Mouse (Mus musculus) frontal cortex, postnatal 14 days (tissue): ENCODE results near the gene Cradd.
A peak's percentile ranks its signal among the peaks of the same experiment; 100 is the strongest.

Source experiments
- DNase-seq, 2 experiments: peaks; one replicate each; pipeline ENCODE4 v3.0.0; 2022; ENCODE audit warnings: low spot score in 2 of 2

Cradd gene

DNA sequence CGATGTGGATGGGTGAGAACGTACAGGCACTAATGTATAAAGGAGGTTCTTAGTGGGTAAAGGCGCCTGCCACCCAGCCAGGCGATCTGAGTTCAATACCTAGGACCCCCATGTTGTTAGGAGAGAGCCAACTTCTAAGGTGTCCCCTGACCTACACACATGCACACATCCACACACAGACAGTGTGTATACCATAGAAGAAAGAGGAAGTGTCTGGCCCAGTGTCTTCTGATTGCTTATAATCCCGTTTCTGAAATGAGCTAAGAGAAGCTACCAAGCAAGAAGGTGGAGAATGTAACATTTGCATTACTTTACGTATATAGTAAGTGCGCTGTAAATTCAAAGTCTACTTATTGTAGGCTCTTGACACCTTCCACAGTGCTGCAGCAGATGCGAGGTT, 122.4 kb downstream of the Cradd start:
- DNase-seq: no peak

DNA sequence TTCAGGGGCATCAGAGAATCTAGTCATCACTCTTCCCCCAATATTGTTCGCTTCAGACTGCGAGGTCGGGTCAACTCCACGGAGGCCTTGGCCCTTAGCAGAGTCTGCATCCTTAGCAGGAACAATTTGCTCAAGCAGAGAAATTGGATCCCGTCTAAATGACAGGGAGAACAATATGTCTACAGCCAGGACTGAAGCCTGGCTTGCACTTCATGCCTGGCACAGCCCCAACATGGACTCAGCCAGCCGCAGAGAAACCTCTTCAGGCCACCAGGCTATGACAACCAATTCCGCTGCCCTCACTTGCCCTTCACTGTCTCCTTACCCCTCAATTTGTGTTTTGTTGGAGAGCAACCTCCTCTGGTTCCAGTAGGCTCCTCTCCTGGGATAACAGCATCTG, 123.6 kb downstream of the Cradd start:
- no peak for DNase-seq

DNA sequence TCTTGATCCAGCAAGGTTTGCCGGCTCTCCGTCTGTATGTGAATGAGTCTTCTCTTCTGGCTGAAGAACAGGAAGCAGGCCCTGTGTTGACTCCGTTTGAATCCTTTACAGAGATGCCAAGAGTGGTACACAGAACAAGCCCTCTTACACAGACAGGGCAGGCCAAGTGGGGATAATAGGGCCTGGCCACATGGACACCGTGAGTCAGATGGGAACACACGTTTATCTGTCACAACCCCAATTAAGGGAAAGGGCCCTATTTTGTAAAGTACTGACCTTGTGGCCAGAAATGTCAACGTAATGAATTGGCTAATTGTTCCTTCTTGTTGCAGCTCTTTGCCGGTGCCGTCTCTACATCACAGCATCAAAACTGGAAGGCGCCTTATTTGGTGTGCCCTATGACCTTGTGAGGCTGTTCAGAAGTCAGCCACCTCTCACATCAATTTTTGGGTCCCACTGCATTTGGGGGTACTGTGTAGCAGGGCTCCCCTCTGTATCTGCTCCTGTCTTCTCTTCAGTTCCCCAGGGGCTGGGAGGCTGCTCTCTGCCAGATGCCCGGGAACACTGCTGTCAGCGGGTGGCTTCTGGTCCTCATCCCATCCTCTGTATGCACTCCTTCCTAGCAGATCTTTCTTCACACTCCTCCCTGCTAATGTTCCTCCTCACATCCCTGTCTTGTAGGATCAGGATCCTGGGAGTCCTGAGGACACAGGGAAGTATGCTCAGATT, 124.2 kb downstream of the Cradd start:
- no peak for DNase-seq

DNA sequence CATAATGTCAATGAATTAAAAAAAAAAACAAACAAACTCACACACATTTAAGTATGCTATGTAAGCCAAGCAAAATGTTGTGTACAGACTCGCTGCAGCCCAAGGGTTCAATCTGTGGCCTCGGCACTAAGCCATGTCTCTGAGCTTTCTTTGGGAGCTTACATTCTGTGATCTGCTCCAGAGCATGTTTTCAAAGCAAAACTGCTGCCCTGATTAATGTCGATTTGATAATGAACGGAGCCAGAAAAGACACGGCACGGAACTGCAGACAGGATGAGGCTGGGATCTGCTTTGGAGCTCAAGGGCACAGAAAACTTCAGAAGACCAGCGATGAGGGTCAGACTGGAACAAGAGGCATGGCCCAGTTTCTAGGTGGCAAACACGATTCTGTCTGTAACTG, 126.6 kb downstream of the Cradd start:
- DNase-seq: no peak

DNA sequence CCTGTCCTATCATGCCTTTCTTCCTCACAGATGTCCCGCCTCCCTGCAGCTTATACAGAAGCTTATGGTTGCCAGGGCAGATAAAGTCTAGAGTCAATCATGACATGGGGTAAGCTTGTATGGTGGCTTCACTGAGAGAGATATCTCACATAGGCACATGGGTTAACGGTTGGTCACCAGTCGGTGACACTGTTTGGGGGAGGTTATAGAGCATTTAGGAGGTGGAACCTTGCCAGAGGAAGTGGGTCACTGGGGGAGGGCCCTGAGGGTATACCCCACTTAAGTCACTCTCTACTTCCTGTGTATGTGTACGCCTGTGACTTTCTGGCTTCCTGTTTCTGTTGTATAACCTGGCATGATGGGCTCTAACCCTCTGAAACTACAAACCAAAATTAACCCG, 128.2 kb downstream of the Cradd start:
- no peak for DNase-seq

DNA sequence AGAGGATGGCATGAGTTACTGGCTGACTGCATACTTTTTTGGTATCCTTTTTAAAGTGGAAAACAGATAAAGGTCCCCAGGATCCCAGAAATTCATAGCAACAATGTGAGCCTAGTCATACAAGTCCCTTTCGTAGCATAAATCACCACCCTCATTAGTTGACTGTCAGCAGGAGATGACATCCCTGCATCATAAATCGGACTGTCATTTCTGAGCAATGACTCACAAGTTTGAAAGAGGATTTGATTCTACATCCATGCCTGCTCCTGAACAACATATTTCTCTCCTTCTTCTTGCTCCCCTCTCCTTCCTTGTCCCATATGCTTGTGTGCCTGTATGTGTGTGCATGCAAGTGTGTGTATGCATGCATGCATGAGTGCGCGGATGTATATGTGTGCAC, 129.2 kb downstream of the Cradd start:
- DNase-seq: no peak

DNA sequence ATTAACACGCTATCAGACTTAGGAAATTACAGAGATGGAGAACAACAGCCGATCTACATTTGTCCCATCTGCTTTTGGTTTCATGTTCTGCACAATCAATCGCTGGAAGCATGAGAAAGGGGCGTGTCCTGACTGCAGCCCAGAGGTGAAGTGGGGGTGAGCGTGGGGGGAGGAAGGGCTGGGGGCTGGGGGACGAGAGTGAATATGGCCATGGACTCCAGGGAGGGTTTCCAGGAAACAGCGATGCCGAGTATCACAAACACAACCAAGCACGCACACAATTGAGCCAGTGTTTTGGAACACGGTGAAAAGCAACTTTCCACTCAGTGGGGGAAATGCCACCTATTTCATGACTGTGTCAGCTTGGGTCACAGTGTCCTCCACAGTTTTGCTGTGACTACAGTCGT, 130.1 kb downstream of the Cradd start:
- no peak for DNase-seq

DNA sequence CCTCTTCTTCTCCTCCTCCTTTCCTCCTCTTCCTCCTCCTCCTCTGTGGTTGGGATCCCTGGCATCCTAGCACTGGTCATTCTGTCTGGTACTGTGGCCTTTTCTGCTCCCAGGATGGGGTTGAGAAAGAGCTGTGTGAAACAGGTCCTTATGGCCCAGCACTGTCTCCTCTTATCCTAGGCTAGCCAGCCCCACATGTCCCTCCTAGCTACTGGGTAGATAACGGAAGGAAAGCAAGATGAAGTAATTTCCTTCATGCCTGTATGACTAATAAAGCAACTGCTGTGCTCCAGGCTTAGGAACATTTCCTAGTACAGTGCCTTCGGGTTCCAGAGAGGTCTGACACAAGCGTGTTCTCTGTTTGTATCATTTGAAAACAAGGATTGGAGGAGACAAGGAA, 132.1 kb downstream of the Cradd start:
- DNase-seq: no peak

DNA sequence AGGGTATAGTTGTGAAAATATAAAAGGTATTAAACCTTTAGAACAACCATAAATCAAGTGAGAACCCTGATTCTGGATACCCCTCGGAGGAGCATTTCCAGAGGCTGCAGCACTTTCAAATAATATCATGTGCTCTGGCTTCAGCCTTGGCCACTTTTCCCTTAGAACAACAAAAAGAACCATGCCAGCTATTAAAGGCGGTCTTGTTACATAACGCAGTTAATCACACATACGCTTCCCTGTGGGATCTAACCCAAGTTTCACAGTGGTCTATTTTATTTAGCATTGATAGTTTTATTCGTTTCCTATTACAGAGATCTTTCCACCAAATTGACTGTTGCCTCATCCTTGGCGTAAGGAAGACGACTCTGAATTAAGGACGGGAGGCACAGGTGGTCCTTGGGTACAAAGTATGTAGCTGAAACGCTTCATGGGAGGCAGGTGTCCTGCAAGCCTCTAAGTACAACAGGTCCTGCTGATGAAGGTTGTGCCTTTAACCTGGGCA, 132.7 kb downstream of the Cradd start:
- no peak for DNase-seq

DNA sequence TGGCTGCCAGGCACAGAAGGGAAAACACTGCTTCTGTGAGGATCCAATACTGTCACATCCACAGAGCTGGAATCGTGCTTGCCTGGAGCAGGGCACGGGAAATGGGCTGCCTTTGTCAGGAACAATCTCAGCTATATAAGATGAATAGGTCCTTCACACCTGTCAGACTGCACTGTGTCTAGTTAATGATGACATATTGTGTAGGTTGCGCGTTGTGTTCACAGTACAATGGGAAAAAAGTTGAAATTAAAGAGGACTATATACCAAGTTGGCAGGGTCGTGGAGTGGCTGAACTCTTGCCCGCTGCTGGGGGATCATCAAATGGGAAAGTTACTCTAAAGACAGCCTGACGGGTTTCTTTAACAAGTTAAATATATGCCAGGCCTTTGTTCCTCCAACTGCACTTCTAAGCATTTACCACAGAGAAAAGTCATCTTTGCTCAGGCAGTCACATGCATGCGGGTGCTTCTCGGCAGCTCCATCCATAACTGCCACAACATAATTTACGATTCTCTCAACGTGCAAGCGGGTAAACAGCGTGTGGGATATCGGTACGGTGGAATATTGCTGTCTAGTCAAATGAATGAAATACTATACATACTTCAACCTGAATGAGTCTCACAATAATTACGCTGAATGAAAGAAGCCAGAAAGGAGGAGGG, 134.3 kb downstream of the Cradd start:
- DNase-seq: no peak

DNA sequence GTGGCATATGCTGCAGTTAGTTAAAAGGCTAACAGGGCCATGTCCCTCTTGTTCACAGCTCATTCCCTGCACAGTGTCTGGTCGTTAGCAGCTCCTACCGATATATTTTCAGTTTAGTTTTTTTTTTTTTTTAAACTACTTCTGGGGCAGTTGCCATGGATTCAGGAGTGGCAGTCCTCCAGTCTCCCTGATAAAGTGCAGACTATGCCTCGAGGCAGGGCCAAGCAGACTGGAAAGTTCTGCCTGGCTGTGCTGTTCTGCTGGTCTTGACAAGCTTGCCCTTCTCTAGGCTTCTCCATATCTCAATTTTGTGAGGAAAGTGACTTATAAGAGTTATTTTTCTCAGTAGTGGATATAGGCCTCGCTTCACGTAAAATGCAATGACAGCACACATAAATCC, 139.7 kb downstream of the Cradd start:
- no peak for DNase-seq

DNA sequence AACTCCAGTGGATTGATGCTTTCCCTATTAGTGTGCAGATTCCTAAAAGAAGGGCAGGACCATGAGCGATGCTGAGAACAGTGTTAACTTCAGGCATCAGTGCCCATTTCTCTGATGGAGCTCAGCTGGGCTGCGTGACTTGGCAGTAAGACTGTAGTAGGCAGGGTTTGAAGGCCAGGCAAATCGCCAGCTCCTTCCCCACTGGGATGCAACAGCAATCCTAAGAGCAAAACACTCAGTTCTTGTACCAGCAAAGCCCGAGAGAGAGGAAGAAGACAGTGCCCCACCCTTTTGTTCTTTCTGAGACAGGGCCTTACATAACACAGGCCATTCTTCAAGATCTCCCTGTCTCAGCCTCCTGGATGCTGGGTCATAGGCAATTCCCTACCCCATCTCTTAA, 140.9 kb downstream of the Cradd start:
- DNase-seq: peak; percentile 42 to 47

DNA sequence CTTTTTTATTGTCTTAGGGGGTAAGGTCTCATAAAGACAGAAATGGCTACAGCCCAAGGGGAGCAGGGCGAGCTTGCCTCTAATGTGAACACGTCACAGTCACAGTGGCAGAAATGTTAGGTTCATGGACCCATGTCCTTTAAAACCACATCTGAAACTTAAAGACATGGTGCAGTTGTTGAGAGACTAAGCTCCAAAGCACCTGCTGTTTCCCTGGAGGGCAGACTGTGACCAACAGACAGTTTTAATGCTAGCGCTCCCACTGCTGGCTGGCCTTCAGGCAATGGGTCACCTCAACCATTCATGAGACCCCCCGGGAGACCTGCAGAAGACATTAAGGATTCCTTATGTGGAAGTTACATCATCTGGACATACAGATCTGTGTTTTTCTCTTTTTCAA, 141.5 kb downstream of the Cradd start:
- DNase-seq: no peak

DNA sequence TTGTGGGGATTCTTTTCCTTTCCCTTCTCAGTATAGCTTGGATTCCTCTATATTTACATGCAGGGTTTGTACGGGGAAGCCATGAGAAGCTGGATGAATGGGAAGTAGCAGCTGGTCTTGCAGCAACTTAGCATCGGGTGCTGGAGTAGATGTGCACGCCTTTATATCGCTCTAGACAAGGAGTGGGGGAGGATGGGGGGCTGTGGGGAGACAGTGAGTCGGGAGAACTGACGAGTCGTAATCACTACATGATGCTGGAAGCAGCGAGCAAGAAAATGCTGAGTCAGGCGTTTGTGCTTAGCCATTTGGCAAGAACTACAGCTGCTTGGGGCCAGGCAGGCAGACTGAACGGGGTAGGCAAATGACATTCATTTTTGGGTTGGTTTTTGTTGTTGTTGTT, 142.4 kb downstream of the Cradd start:
- peak in 1 of 2 experiments; percentile 18 for DNase-seq

DNA sequence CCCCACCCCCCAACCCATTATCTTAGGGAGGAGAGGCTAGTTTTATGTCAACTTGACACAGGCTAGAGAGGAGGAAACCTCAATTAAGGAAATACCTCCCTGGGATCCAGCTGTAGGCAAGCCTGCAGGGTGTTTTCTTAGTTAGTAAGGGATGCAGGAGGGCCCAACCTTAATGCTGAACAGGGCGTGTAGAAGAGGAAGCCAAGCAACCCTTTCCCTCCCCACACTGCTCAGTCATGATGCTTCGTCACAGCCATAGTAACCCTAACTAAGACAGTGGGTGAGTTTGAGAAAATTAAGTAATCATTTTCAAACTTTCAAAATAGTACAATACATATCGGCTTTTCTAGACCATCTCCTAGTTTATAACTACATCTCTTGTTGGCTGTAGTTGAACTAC, 143.0 kb downstream of the Cradd start:
- no peak for DNase-seq

DNA sequence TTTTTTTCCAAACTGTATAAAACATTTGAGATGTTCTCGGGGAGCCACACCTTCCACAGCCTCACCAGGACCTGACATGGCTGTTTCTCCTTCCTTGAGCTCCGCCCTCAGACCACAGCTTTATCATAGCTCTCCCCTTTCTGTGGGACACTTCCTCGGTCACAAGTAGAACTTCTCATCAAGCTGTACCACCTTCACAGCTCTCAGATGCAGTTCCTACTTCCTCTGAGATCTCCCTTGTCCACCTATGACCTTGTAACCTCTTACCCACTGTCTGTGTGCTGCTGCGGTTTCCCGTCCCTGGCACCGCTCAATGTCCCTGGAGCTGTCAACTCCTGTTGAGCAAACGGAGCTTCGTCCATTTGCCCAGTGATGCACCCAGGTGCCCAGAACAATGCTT, 143.8 kb downstream of the Cradd start:
- no peak for DNase-seq

DNA sequence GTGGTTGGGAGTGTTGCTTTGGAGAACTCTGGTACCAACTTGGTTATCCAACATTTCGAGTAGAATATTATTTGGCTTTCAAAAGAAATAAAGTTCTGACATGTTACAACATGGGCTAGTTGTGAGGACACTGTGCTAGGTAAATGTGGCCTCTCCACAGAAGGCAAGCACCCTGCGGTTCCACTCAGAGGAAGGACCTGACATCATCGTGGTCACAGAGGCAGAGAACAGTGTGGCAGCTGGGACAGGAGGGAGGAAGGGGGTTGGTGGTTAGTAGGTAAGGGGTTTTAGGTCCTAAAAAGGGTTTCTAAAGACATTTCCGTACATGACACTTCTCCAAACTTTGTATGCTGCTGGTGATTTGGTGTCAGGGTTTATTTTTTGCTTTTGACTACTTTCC, 145.1 kb downstream of the Cradd start:
- DNase-seq: no peak

DNA sequence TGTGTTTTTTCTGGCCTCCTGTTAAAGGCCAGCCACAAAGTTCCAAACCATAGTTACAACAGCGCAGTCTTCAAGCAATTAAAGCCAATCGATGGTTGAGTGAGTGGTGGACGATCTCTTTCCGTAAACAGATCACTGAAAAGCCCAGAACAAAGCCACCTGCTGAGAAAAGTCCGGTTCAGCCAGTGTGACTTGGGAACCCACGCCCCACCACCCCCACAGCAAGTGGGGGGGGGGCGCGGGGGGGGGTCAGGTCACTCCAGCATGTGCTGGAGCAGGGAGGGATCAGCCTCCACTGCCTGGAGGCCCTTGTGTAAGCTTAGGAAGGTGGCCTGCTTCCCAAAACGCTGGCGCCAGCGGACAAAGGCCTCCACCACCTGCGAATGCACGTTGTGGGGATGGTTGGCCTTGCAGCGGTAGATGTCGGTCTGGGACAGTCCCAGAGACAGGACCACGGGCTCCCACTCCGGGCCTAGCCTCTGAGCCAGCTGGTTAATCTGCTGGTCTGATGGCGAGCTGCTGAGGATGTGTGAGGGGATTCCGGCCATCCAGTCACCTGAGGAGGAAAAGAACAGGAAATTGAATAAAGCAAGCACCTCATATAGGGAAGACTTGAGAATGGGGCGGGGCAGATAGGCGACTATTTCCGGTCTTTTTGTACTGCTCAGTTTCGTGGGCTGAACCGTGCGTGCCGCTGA, 148.4 kb downstream of the Cradd start:
- DNase-seq: no peak

DNA sequence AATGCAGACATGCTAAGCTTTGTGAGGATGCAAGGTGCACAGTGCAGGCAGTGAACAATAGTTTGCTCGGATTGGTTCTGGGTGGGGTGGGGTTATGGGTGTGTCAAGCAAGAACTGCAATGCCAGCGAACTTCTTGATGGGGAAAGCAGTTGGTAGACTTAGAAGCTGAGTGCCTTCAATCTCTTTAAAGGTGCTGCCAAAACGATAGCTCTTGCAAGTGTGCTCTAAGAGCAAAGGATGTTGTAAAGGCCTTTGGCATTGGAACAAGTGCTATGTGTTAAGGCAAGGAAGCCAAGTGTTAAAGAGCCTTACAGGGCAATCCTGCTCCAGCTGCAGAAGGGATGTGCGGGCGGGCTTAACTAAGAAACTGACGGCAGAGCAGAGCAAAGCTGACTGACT, 149.7 kb downstream of the Cradd start:
- no peak for DNase-seq

DNA sequence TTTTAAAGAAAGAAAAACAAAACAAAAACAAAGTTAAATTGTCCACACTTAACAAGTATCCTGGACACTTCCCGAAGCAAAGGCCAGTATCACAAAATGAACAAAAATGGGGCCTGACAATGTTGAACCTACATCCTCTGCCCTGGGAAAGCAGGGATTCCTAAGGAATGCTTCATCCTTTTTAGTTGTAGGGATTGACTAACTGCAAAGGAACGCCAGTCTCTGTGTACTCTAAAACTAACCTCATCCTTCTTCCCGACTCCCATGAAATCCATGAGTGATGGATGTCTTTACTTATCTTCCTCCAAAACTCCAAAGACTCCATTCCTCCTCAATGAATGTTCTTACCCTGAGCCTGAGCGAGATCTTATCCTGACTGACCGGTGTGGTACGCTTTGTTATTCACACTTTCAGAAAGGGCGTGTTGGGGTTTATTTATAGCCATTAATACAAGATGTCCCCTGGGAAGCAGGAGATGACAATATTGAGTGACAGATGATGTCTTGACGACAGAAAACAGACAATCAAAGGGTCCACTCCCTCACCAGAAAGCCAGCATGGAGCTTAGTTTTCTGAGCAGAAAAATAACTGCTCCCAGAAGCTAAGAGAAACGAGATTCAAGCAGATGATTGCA, 153.1 kb downstream of the Cradd start:
- no peak for DNase-seq

DNA sequence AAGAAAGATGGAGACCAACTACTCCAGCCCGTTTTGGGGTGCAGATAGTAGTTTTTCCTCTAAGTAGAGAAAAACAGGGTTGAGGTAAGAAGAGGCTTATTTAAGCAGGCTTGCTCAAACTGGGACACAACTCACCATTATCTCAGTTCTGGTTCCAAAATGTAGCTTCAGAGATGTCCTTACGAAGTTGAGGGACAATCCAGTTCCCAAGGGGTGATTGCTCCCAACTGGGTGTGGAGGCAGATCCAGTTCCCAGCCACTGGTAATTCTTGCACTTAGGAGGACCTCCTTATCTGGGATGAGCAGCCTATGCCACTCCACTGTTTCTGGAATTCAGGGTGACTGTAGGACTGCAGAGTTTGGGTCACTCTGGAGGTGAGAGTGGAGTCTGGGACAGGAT, 159.0 kb downstream of the Cradd start:
- no peak for DNase-seq

DNA sequence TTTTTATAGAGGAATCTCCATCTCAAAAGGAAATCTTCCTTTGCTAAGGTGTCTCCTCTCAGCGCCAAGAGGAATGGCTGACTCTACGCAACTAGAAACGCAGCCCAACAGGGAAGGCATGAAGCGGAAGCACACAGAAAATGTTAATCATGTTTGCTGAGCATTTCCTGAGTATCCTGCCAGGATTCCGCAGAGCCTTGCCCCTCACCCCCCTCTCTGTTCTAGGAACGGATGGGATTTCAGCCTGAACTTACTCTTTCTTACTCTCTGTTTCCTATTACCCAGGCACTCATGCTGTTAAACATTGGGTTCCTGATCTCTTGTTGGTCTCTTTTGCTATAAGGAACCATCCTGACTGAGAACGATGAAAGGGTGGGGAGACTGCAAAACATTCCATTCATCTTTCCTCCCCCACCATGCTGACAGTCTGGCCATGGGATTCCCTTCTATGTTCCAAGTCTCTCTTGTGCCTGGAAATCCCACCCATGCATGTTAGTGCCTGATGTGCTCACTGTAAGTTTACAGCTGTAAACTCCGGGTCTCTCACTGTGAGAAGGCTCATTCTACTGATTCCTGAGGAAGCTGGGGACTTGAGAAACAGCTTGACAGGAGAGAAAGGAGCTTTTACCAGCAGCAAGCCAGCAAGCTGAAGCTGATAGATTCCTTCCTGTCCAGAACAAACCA, 161.1 kb downstream of the Cradd start:
- no peak for DNase-seq
